Mouse (Mus musculus) gastrocnemius, adult 2 months (tissue): ENCODE measurements around the gene Cacfd1. TPM values are rescaled to one million over a fixed set of nuclear protein-coding genes. Genes with fewer than 3 reads are reported as not detected.
A peak's percentile ranks its signal among the peaks of the same experiment; 100 is the strongest.

Source experiments
- DNase-seq: peaks from one replicate; pipeline ENCODE4 v3.0.0; 2022
- H3K27ac ChIP-seq: fragments of 200-600 bp; 2 replicates; pipeline ENCODE4 v1.8.1; 2022; ENCODE audit warnings: mild to moderate bottlenecking
- H3K4me3 ChIP-seq: fragments of 200-600 bp; 2 replicates; pipeline ENCODE4 v1.8.1; 2022; ENCODE audit warnings: mild to moderate bottlenecking, moderate library complexity
- CTCF ChIP-seq: fragments of 200-600 bp; IDR thresholded peaks from 2 replicates; pipeline ENCODE4 v1.8.1; 2022; ENCODE audit warnings: antibody characterized with exemption, mild to moderate bottlenecking, moderate library complexity
- intact Hi-C: fragments of 180-260 bp; cut with DNase I; formaldehyde crosslinking; loops from one replicate; pipeline ENCODE4 v1.15.1; 2025
- long read RNA-seq, 2 experiments: library from polyadenylated mRNA; stranded (forward); transcript quantifications; one replicate each; pipeline ENCODE4 v2.0.0; 2021
- total RNA-seq, 2 experiments: library from RNA; stranded (reverse); gene quantifications; 2 replicates each; pipeline ENCODE4 v1.2.3; 2021

The Cacfd1 gene
- total RNA-seq, result 10 to 100 TPM; 34.9 to 36.2 TPM
- long read RNA-seq, experiment 1, transcript Cacfd1-205 (5 exons, 2,689 nt), result major isoform, 51 of 70 reads
- long read RNA-seq, experiment 1, partial matches to known transcripts, result 0 of 70 reads
- long read RNA-seq, experiment 1, other reads (novel, unspliced or antisense), result 17 of 70 reads
- long read RNA-seq, experiment 2, transcript Cacfd1-205 (5 exons, 2,689 nt), result major isoform, 69 of 83 reads
- long read RNA-seq, experiment 2, partial matches to known transcripts, result 7 of 83 reads
- long read RNA-seq, experiment 2, other reads (novel, unspliced or antisense), result 3 of 83 reads

DNA sequence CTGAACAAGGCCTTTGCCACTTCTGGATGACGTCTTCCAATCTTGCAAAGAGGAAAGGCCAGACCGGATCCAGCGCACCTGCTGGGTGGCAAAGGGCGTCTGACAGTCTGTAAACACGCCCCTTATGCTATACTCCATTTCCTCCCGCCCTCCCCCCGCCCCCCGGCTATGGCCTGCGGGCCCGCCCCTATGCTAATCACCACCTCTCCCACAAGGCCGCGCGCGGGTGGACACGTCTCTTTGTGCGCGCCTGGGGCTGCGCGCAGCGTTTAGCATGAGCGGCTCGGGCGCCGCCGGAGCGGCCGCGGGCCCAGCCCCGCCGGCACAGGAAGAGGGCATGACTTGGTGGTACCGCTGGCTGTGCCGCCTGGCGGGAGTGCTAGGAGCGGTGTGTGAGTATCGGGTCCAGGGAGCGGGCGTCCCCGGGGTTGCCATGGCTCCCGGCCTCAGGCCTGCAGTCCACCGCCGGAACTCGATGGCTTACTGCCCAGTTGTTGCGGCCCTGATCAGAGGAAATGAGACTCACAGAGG lies at the start of gene Cacfd1:
Gene Cacfd1, plus strand, starts transcription at position 213 of the 531 bp plus-strand sequence.
- H3K4me3 ChIP-seq, result peak within 1 kb of the TSS; percentile 96
- intact Hi-C loops, result loop anchor here (5.0 kb wide), 1 partner anchor 72 kb away; no protein-coding TSS in a partner anchor
- peak; percentile 92 for DNase-seq

DNA sequence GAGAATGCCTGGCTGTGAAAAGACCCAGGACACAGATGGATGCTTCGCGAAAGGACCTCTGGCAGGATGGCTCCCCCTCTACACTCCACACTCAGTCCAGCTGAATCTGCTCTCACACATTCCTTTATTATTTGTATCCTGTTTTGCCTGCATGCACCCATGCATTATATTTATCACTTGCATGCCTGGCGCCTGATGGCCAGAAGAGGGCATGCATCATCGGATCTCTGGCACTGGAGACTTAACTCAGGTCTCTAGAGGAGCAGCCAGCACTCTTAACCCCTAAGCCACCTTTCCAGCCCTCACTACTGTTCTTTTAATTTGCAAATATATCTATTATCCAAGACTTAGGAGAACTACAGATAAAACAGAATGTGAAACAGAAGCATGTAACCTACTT lies 49.0 kb upstream of the Cacfd1 start:
- no peak overlapping the region for H3K4me3 ChIP-seq
- TF ChIP-seq CTCF, result peak; percentile 31; the same call in 1 of the 2 replicates
- intact Hi-C loops, result no loop called here

More for the DNA sequence above, at the start of gene Cacfd1:
- TF ChIP-seq CTCF, result peak; percentile 2; the same call in 1 of the 2 replicates
- peak within 1 kb of the TSS; percentile 93 for H3K27ac ChIP-seq

DNA sequence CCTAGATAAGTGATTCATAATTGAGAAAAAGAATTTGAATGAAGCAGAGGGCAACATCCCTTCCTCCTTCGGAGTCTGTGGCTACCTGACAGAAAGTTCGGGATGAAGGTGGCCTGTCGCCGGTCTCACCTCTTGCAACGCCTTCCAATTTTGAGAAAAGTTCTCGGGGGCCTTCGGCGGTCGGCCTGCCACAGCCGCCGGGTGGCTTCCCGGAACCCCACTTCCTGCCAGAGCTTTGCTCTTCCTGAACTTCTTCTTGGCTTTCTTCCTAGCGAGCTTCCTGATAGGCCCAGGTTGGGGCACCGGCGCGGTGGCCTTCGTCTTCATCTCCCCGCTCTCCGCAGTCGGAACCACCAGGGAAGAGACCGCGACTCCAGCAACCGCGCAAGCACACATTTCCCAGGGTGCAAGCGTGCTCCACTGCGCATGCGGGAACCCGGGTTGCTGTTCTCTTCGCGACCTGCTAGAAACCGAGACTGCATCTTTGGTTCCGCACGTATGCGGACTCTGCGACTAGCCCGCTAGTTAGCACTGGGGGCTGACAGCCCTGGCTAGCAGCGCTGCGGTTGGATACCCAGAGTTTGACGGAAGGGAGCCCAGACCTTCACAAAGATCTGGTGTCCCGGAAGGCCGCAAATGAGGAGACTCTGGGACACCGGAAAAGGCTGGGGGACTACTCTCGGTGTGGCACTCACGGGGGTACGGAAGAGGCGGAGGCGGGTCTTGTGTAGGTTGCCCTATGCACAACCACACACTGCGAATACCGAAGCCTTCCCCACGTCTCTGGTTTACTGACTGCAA lies 45.6 kb upstream of the Cacfd1 start, which contains the start of gene Rexo4:
Gene Rexo4, minus strand, starts transcription at position 464 of the 801 bp plus-strand sequence.
- peak within 1 kb of the TSS; percentile 99 for H3K27ac ChIP-seq
- no peak; the same call in 1 of the 2 replicates for TF ChIP-seq CTCF
- peak within 1 kb of the TSS; percentile 74 for H3K4me3 ChIP-seq
- intact Hi-C loops, result no loop called here
- peak; percentile 96 for DNase-seq

More for the DNA sequence above, 49.0 kb upstream of the Cacfd1 start:
- no peak for DNase-seq
- H3K27ac ChIP-seq, result no peak overlapping the region

DNA sequence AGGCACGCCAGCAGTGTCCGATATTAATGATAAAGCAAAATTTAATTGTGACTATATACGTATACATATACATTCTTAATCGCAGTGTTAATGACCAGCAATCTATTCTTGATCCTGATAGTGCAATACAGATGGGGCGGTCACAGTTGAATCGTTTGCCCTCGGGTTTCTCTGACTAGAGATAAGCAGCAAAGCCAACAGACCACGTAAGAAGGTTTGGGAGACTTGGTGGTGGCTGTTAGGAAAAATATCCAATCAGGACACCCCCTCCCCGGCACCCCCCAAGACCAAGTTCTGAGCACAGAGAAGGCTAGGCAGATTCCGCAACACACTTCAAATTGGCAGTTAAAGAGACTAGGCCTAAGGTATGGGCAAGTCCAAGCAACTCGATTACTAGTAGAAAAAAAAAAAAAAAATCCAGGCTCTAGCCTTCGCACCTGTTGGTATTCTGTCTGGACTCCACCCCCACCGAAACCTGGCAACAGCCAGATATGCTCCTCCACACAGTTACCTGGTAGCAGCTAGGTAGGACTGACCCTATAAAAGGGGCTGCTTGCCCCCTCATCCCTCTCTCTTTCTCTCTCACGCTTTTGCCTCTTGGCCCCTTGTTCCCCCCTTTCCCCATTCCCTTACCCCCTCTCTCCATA lies 44.9 kb upstream of the Cacfd1 start:
- intact Hi-C loops, result no loop called here
- TF ChIP-seq CTCF, result no peak
- peak overlapping the region; percentile 99 for H3K27ac ChIP-seq
- peak overlapping the region; percentile 74 for H3K4me3 ChIP-seq
- no peak for DNase-seq

DNA sequence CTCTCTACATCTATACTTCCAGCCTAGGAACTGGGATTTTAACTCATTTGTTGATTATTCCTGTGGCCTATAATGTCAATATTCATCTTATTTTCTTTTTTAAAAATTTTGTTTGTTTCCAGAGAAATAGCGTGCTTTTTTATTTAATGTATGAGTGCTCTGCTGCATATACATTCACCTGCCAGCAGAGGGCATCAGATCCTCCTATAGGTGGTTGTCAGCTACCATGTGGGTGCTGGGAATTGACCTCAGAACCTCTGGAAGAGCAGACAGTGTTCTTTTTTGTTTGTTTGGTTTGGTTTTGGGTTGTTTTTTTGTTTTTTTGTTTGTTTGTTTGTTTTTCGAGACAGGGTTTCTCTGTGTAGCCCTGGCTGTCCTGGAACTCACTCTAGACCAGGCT lies 42.5 kb upstream of the Cacfd1 start:
- Histone ChIP-seq H3K4me3 (no peak overlapping the region), H3K27ac (no peak overlapping the region)
- intact Hi-C loops, result no loop called here
- no peak for DNase-seq
- peak; percentile 25; the same call in 1 of the 2 replicates for TF ChIP-seq CTCF

DNA sequence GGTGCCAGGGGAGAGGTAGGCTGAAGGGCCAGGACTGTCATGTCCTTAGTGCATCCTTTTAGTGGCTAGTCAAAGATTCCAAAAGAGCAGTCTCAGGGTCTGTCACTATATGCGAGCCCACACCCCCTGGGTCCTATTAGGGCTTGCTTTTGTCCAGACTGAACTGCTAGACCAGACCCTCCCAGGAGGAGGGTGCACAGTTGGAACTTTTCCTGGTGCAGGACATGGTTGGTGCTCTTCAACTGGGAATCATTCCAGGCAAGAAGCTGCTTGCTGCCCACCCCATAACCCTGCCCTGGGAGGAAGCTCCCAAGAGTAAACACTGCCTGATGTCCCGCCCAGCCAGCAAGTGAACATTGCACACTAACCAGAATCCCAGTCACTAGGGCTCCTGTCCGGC lies 36.6 kb upstream of the Cacfd1 start, which contains the start of gene Adamts13:
Gene Adamts13, plus strand, starts transcription at position 301 of the 400 bp plus-strand sequence.
- DNase-seq, result no peak
- intact Hi-C loops, result no loop called here
- Histone ChIP-seq H3K27ac (no peak within 1 kb of the TSS), H3K4me3 (no peak within 1 kb of the TSS)
- no peak for TF ChIP-seq CTCF

DNA sequence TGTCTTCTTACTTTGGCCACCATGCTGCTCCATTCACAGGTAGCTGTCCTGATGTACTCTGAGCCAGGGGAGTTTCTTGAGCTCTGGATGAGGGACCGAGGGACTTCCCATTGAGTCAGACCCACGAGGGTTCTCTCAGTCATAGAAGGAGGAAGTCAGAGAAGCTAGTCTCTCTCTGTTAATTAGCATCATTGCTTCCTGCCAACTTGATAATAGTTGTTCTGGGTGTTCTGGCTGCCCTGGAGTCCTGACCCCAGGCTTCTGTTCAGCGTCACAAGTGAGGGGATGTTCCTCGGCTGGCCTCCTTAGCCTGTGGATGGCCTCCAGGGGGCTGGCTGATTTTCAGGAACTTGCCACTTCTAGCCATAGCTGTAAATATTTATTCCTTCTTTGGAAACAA lies 35.8 kb upstream of the Cacfd1 start:
- H3K4me3 ChIP-seq, result no peak overlapping the region
- TF ChIP-seq CTCF, result no peak
- intact Hi-C loops, result no loop called here
- H3K27ac ChIP-seq, result no peak overlapping the region
- no peak for DNase-seq

DNA sequence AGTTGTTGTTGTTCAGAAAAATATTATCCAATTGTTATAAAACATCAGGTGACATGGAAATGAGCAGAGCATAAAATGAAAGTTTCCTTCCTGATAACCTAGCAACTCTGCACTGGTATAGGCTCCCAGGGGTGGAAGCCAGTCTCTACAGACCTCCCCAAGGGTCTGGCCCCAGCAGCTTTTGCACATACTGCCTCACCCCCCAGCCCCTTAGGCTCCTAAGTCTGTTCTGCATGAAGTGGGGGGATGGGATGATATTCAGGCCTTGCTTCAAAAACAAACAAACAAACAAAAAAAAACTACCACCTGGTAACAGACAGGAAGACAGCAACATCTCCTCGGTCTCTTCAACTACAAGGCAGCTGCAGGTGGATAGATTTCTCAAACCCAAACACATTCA lies 29.4 kb upstream of the Cacfd1 start:
- intact Hi-C loops, result no loop called here
- no peak for DNase-seq
- Histone ChIP-seq H3K4me3 (no peak overlapping the region), H3K27ac (no peak overlapping the region)
- TF ChIP-seq CTCF, result no peak

DNA sequence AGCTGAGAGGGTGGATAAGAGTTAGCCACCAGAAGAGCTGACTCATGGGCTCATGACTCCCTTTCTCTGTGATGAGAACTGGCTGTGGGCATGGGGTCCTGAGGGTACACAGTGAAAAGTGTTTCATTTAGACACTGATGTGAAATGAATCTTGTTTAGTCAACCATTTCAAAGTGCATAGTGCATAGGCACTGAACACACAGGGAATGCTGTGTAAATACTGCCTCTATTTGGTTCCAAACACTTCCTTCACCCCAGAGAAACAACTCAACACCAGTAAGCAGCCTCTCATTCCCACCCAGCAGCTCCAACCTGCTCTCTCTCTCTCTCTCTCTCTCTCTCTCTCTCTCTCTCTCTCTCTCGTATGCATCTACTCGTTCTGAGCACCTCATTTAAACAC lies 25.5 kb upstream of the Cacfd1 start:
- DNase-seq, result no peak
- TF ChIP-seq CTCF, result no peak
- intact Hi-C loops, result no loop called here
- Histone ChIP-seq H3K4me3 (no peak overlapping the region), H3K27ac (no peak overlapping the region)

DNA sequence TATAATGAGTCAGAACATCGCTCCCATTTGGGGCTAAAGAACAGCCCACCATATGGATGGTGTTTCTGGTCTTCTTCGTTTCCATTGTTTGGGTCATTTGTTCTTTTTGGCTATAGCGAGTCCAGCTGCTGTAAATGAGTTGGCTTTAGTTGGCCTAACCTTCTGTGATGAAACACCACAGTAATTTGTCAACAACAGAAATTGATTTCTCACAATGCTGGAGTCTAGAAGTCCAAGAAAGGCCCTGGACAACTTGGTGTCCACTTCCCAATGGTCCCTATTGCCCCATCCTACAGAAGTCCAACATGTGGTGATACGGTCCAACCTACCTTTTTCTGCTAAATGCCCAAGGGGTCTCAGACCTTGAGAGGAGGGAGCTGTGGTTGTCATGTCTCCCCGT lies 25.1 kb upstream of the Cacfd1 start:
- no peak overlapping the region for H3K4me3 ChIP-seq
- intact Hi-C loops, result no loop called here
- no peak for TF ChIP-seq CTCF
- H3K27ac ChIP-seq, result no peak overlapping the region
- DNase-seq, result no peak

DNA sequence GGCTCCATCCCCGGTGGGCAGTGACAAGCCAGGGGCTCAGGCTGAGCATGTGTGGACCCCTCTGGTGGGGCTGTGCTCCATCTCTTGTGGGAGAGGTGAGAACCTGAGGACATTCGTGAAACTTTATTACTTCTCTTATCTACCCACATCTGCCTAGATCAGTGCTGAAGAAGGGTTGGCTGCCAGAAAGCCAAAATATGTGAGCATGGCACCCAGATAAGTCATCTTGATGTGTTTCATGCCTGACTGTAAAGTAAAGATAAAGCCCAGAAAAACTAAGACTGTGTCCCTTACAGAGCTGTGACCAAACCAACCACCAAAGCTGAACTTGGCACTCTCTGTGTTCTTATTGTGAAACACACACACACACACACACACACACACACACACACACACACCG lies 15.8 kb upstream of the Cacfd1 start:
- no peak for TF ChIP-seq CTCF
- no peak overlapping the region for H3K27ac ChIP-seq
- no peak overlapping the region for H3K4me3 ChIP-seq
- intact Hi-C loops, result no loop called here
- no peak for DNase-seq

DNA sequence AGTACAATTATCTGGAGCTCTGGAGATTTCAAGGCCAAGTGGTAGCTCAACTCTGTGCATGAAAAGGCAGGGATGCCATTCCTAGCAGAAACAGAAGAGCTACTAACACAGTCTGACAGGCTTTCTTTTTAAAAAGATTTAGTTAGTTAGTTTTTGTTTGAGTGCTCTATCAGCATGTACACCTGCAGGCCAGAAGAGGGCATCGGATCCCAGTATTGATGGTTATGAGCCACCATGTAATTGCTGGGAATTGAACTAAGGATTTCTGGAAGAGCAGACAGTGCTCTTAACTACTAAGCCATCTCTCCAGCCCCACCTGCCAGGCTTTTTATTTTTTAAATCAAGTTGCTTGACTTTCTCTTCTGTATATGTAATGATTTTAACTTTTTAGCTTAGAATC lies 12.2 kb upstream of the Cacfd1 start:
- Histone ChIP-seq H3K27ac (no peak overlapping the region), H3K4me3 (no peak overlapping the region)
- DNase-seq, result no peak
- intact Hi-C loops, result no loop called here
- TF ChIP-seq CTCF, result 0 out of 2 replicates have a peak, but pooled peaks have one; percentile 7
